Mouse (Mus musculus) ES-E14 (cell line): ENCODE measurements around the gene Abr.

Experiments used
- CHD2 ChIP-seq: IDR thresholded peaks from 2 replicates; pipeline ENCODE4 v1.6.1; 2014; ENCODE audit warnings: mild to moderate bottlenecking, low read depth, low read length, inconsistent platforms
- MAFK ChIP-seq: IDR thresholded peaks from 2 replicates; pipeline ENCODE4 v1.6.1; 2014; ENCODE audit warnings: mild to moderate bottlenecking, low read depth, low read length, inconsistent platforms; ENCODE audit not compliant: insufficient read depth
- ZC3H11A ChIP-seq: IDR thresholded peaks from 2 replicates; pipeline ENCODE4 v1.6.1; 2012; ENCODE audit warnings: low read depth, mild to moderate bottlenecking, inconsistent platforms, low read length, borderline replicate concordance
- ZNF384 ChIP-seq: IDR thresholded peaks from 2 replicates; pipeline ENCODE4 v1.6.1; 2012; ENCODE audit warnings: low read depth, low read length, inconsistent platforms

- TF ChIP-seq MAFK (no peak), ZC3H11A (no peak), ZNF384 (no peak), CHD2 (no peak)
Measured at GRCm38 (mm10) chr11:76410826-76411225, 211.3 kb downstream of the Abr start.
